Mouse (Mus musculus) embryo, embryonic 10.5 days (tissue): ENCODE measurements around the gene Osbpl5.

Experiments
- DNase-seq: peaks from one replicate; pipeline ENCODE4 v3.0.0-alpha.2; 2015; ENCODE audit warnings: low spot score

Gene Osbpl5

DNA sequence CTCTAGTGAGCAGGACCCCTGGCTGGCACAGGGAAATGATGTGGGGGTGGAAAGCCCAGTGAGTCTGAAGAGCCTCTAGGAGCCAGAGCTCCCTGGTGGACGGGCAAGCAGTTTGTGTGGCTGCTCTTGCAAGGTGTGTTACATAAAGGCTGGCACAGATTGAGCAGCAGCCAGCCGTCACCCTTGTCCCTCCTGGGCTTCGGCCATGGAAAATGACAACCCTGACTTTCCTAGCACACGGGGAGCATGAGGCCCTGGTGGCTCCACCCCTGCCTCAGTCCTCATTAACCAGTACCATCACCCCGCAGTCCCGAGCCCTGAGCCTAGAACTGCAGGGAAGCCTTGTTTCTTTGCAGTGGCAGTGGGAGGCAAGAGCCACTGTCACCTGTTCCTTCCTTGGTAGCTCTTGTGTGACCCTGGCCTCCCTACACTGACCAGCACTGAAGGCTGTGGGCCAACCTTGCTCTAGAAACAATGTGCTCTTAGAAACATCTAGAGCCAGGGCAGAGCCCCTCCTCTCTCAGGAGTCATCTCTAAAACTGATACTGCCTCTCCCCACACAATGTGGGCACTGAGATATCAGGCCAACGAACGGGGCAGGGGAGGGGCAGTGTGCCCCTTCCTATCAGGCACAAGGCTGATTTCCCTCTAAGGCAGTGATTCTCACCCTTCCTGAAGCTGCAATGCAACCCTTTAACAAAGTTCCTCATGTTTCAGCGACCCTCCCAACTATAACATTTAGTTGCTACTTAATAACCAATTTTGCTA lies 1.2 kb downstream of the Osbpl5 start:
- no peak for DNase-seq

DNA sequence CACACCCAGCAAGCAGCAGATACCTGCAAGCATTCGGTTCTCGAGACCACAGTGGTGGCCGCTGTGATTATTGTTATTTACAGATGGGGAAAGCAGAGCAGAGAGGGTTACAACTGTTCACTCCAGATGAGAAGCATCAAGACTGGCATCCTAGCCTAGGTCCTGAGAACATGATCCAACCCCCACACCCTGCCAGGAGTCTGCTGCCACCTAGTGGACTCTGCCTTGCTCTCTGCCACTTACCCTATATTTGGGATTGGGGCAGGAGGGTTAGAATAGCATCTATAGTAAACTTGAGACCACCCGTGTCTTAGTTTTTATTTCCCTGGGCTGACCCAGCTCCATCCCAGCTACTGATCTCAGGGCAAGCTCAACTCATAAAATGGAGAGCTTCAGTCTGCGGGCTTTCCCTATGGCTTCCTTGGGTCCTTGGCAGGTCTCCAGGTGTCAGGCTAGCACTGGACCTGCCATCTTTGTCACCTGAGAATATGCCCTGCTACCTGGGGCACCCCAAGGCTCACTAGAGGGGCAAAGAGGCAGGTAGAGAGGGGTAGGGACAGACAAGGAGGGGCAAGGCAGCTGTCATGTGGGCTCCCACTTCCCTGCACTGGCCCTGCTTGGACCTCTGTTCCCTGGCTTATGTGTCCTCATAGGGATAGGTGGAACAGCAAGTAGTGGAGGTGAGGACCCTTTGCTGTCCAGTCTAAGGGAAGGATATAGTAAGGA lies 2.6 kb downstream of the Osbpl5 start:
- DNase-seq, result peak; percentile 83

DNA sequence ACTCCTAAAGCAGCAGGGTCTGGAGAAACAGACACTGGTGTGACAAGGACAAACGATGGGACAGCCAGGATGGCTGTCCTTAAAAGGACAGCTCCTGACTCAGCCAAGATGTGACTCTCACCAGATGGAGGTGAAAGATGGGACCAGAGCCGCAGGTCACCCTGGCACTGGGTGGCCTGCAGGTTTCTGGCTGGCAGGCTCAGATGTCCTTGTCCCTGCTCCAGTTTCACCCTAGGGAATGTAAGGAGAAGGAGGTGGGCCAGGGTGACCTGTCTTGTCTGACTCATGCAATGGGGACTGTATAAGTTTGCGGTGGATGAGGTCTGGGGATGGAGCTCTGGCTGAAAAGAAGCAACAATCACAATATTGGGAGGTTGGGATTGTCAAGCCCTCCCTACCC lies 4.2 kb downstream of the Osbpl5 start:
- no peak for DNase-seq

DNA sequence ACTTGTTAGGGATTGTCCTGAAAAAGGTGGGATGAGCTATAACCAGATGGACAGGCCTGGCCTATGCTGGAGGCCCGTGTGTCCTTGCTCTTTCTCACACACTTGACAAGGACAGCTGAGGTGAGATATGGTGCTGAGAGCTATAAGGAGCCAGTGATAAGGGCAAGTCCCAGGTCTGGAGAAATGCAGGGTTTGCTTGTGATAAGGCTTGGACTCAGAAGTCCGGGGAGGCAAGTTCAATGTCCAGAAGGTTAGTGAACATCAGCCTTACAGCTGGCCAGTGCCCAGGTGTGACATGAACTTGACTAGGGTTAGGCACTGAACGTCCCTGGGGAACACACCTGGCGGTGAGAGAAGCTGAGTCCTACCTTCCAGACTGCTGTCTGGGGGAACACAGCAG lies 4.7 kb downstream of the Osbpl5 start:
- no peak for DNase-seq

DNA sequence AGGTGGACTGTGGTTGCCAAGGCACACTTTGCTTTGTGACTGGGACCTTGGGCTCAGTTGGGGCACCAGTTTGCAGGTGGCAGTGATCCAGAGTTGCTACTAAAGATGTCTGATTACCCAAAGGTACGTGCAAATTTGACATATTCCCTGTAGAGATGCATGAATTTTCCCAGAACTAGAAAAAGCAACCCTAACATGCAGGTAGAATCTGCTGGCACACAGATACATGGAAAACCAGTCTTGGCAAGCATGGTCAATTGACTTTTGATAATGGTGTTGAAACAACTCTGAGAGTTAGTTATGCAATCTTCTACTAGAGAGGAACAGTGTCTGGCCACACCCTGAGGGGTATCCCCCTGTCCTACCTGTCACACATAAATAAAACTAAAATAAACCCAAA lies 5.4 kb downstream of the Osbpl5 start:
- no peak for DNase-seq

DNA sequence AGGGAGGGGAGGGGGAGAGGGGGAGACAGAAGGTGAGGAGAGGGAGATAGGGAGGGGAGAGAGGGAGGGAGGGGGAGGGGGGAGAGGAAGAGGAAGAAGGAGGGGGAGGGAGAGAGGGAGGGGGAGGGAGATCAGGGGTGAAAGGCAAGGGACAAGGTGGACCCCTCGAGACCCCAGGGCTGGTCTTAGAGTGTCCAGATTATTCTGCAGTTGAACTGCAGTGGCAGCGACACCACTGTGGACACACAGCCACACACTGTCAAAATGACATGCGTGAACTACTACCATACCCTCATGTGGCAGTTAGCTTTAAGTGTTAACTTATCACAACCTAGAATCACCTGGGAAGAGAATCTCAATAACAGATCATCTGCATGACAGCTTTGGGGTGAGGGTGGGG lies 7.7 kb downstream of the Osbpl5 start:
- DNase-seq, result no peak

DNA sequence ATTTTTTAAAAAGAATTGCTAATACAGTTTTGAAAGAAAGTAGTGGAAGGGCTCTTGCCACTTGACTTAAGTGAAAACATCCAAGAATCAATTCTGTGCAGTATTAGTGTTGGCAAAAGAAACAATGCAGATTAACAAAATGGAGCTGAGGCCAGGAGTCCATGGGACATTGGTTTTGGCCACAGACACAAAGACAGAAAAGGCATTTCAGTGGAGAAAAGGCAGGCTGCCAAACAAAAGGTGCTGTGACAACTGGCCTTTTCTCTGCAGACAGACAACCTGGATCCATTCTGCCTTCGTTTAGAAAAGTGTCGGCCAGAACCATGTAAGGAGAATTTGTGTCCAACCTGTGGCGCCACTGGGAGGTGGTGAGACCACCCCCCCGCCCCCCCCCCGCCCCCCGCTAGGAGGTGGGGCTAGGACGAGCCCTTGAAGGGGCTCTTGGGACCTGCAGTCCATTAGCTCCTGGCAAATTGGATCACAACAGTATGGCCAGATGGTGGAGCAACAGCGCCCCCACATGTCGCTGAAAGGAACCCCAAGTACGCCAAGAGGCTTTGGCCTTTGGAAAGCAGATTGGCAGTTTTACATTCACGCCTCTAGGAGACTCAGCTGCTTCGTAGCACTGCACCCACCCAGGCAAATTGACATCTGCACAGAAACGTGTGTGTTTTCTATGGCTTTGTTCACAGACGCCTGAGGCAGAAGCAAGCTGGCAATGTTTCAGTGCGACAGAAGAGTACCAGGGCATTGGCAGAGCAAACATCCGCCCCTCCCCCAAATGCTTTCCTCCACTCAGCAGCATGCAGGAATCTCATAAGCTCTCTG lies 8.5 kb downstream of the Osbpl5 start:
- peak; percentile 94 for DNase-seq

DNA sequence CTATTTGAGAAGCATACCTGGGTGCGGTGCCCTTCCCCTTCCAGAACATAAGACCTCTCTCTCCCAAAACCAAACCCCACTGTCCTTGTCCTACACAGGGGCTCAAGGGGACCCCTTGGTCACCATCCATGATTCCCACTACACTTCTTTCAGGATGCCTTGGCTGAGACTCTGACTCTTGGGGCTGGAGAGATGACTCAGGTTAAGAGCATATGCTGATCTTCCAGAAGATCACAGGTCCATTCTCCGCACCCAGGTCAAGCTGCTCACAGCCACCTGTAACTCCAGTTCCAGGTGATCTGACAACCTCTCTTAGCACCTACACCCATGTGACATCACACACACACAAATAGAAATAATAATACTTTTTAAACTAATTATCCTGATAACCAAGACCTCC lies 16.1 kb downstream of the Osbpl5 start:
- DNase-seq, result peak; percentile 14

DNA sequence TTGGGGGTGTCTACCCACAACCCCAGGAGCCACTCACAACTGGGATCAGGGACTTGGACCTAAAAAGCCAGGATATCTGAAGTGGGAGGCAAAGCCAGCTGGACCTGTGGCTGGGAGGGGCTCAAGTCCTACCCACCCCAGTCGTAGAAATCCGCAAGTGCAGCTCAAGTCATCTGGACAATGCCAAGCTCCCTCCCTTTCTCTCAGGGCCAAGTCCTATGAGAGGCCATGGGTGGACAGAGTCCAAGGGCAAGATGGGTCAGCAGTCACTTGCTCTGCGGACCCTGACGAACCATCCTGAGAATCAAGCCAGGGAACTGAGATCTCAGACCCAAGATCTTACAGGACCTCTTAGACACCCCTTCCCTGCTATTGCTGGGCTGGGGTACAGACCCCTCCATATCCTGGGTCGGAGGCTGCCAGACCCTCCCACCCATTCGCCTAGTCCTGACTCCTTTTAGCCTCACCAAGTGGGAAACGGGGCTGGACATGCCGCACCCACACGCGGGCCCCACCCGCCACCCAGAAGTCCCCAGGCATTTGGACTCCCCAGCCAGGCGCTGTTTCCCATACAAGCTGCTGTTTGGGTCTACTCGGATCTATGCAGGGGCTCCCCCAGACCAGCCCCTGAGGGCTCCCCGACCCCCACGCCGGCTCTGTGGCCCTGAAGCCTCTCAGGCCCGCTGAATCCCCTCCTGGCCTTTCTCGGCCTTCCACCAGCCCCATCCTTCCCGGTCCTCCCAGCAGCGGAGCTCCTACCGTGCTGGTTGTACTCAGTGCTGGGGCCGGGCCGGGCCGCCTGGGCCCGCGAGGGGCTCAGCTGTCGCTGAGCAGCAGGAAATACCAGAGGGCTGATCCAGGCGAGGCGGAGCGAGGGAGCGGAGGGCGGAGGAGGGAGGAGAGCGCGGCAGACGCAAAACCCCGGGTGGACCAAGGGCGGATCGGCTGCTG lies 17.0 kb downstream of the Osbpl5 start:
- peak; percentile 84 for DNase-seq

DNA sequence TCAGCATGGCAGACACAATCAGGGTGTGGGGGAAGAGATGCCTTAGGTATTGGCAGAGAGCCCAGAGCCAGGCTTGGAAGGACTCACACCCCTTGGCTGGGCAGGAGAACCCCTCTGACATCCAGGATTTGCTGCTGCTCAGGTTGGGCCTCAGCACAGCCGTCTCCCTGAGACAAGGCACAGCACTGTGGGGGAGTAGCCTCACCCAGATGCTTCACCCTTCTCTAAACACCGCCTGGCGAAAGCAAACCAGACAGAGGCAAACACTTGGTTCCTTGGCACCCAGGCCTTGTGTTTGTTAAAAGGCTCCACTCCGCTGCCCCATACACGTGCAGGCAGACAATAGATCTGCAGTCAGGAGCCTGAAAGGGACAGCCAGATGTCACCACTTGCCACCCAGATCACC lies 18.2 kb downstream of the Osbpl5 start:
- no peak for DNase-seq

DNA sequence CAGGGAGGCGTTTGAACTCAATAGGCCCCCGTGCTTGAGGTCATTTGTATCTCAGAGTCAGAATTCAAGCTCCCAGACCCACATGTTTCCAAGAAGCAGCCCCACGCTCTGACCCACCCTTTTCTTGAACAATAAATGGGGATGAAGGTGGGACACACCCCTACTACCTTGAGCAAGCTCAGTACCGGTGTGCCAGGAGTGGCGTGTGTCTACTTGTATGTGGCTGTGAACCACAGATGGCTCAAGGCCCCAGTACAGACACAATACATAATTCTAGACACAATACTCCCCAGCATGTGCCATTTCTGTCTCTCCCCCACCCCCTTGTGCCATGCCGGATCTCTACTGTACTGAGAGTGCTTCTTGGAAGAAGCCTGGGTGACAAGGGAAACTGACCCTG lies 18.6 kb downstream of the Osbpl5 start:
- no peak for DNase-seq

DNA sequence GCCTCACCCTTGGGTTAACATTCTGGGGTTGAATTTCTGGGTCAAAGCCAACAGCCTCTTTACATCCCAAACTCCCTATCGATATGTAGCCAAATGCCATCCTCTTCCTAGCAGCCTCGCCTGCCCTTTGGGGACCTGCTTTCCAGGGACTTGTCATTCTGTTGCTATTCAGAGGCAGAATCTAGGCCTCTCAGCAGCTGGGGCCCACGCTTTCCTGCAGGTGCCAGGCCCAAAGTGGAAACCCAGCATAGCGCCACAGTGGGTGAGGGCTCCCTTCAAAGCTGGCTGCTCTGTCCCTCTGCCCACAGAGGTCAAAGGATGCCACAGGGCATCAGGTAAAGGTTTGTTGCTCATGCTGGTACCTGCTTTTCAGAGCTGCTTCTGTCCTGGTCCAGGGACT lies 23.0 kb downstream of the Osbpl5 start:
- DNase-seq, result no peak

DNA sequence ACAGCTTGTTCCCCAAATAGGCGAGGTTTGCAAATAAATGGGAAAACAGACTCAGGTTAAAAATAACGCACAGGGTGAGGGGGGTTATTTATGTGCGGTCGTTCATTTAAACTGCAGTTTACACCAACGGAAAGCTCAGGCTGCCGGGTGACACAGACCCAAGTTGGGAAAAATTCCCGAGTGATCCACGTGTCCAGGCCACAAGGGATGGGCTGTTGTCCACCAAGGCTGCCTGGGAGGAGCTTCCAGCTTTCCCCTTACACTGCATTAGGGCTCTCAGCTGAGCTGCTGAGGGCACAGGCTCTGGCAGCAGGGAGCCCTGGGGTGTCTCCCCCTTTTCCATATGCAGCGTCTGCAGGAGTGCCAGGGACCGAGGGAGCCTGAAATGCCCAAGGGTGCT lies 26.9 kb downstream of the Osbpl5 start:
- no peak for DNase-seq

DNA sequence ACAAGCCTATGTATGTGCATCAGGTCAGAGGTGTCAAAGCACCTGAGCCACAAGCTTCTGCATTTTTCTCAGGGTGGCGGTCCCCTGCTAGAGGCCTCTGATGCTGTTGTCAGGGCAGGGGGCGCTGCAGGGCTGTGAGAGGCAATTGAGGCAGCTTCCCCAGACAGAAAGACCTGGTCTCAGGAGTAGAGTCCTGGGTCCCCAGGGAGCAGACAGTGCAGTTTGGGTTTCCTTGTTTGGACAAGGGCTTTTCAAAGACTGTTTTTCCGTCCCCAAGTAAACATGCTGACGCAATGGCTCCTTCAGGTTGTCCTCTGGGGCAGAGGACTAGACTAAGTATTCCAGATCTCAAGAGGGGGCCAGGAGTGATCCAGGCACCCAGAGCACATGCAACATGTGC lies 30.4 kb downstream of the Osbpl5 start:
- DNase-seq, result no peak

DNA sequence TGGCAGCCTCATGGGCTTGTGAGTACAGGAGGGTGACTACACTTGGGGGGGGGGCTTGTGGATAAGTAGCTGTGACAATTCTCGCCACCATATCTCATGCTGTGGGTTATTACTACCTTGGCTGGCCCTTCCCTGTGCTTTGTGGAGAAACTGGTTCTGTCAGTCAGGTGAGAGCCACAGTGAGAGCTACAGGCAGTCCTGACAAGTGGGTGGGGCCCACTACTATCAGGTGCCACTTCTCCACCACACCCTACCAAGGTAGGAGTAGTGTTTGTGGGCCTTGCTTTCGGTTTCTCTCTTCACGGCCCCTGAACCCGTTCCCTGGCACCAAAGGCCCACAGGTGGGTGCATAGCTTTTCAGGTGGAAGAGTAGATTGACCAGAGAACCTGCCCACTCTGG lies 32.9 kb downstream of the Osbpl5 start:
- no peak for DNase-seq

DNA sequence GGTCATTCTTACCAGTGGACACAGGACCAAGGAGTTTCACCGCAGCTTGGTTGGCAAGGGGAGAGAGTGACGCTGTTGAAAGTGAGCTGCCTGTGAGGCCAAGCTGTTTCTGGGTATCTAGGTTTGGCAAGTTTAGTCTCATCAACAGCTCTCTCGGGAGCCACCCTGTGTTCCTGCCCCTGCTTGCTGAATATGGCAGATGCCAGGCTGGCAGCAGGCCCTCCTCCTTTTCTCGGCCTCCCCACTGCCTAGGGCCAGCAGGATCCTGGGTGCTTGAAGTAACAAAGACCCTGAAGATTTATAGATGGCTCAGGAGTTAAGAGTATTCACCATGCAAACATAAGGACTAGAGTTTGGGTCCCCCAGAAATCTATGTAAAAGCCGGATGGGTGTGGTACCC lies 34.1 kb downstream of the Osbpl5 start:
- no peak for DNase-seq

DNA sequence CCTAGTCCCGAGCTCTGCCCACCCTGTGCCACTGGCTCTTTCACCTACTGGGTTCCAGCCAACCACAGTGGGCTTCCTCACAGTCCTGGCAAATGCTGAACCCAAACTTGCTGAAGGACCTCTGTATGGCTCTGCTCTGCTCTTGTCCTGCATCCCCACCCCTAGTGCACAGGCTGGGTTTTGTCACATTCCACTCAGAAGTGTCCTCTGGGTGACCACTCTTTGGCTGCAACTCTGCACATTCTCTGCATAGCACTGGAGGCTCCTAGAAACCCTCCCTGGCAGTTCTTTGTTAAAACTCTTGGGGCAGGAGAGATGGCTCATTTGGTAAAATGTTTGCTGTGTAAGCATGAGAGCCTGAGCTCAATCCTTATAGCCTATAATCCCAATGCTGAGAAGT lies 39.0 kb downstream of the Osbpl5 start:
- DNase-seq, result no peak

DNA sequence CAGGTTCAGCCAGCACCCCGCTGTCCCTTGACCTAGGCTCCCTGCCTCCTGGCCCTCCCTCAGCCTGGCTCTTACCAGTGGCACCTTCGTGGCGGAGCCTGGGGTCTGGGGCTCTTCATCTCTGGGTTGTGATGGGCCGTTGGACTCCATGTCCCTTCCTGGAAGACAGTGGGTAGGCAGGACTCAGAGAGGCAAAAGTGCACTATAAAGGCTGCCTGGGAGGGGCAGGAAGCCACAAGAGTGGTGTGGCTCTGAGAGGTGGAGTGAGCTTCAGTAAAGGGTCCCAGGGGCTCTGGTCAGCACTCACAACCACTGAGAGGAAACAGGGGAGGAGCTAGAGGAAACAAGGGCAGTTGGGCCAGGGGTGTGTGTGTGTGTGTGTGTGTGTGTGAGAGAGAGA lies 43.4 kb downstream of the Osbpl5 start:
- DNase-seq, result no peak

DNA sequence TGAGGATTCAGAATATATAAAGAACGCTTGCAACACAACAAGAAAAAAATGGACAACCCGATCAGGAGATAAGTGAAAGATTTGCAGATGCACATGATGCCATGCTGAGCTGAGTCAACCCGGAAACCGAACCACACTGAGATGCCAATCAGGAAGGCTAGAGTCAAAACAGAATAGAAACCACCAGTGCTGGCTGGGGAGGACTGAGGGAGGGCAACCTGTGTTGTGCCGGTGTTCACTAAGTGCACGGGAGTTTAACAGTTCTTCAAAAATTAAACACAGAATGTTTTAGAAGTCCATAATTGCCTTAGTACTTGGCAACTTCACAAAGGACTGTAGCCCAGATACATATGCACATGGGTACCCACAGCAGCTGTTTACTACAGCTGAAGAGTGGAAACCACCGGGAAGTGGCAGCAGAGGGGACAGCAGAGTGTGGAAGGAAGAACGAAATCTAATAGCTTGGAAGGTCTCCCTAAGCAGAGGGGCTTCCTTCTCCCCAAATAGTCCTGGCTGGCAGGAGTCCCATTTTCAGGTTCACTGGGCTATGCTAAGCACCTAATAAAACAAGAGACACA lies 43.9 kb downstream of the Osbpl5 start:
- no peak for DNase-seq

DNA sequence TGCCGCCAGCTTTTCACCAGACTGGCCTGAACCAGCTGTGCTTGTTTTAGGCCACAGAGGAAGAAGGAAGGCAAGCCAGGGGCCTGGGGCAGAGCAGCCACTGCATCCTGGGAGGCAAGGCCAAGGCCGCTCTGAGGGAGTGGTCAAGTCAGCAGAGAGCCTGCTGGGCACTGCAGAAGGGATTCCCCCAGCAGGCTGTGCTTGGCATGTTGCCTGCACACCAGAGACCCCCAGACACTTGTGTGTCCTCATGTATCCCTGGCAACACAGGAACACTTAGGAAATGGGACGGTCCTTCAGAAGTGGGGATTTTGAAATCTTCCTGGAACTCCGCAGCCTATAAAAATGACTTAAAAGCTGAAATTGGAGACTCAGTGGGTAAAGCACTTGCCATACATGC lies 44.8 kb downstream of the Osbpl5 start:
- DNase-seq, result no peak

DNA sequence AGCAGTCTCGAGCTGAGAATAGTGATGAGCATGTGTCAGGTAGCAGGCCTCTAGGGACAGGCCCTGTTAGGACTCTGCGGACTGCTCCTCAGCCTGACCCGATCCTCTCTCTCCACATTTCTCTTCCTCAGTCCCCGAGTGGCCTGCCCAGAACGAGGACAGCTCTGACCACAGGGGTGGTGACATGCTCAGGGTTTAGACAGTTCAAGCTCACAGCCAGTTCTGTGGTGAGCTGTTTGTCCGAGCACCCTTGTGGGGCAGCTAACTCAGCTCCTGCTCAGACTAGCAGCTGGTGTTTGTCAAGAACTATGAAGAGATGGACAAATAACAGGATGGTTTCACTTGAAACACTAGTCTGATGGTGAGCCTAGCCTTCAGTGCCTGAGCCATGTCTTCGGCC lies 45.4 kb downstream of the Osbpl5 start:
- DNase-seq, result no peak
